Mouse (Mus musculus) limb, embryonic 15.5 days (tissue): Measurements from ENCODE around the gene Mrpl38. TPM values are rescaled to one million over a fixed set of nuclear protein-coding genes. Genes with fewer than 3 reads are reported as not detected.

Source experiments
- ATAC-seq: fragments of 200-750 bp; cut with Nextera tagmentation; 2 replicates; pipeline ENCODE4 v1.8.0; 2017; ENCODE audit warnings: low read depth, moderate TSS enrichment; ENCODE audit not compliant: insufficient number of reproducible peaks, low FRiP score, low TSS enrichment
- H3K27ac ChIP-seq: fragments of 300-500 bp; sonication (generic); 2 replicates; pipeline ENCODE4 v1.5.1; 2015; ENCODE audit warnings: moderate library complexity, mild to moderate bottlenecking, inconsistent platforms
- H3K27me3 ChIP-seq: fragments of 300-500 bp; sonication (generic); 2 replicates; pipeline ENCODE4 v1.6.1; 2015; ENCODE audit warnings: inconsistent platforms
- H3K36me3 ChIP-seq: fragments of 300-500 bp; sonication (generic); 2 replicates; pipeline ENCODE4 v1.6.1; 2015; ENCODE audit warnings: inconsistent platforms
- H3K4me1 ChIP-seq: fragments of 300-500 bp; sonication (generic); 2 replicates; pipeline ENCODE4 v1.6.1; 2015; ENCODE audit warnings: inconsistent platforms
- H3K4me2 ChIP-seq: fragments of 300-500 bp; sonication (generic); 2 replicates; pipeline ENCODE4 v1.6.1; 2015; ENCODE audit warnings: mild to moderate bottlenecking, inconsistent platforms
- H3K4me3 ChIP-seq: fragments of 300-500 bp; sonication (generic); 2 replicates; pipeline ENCODE4 v1.5.1; 2015; ENCODE audit warnings: mild to moderate bottlenecking, inconsistent platforms
- H3K9ac ChIP-seq: fragments of 300-500 bp; sonication (generic); 2 replicates; pipeline ENCODE4 v1.6.1; 2015; ENCODE audit warnings: inconsistent platforms
- H3K9me3 ChIP-seq: fragments of 300-500 bp; sonication (generic); 2 replicates; pipeline ENCODE4 v1.6.1; 2016; ENCODE audit warnings: inconsistent platforms
- WGBS: fragments of 180-500 bp; shearing (Covaris S2); methylation state at CpG from one replicate; pipeline ENCODE4 v1.1.7; 2015; 5-methylcytosine and 5-hydroxymethylcytosine counted together
- polyA plus RNA-seq: library from polyadenylated mRNA; unstranded; fragments of >200 nt; fragmentation: Nextera tagmentation; extraction: Ambion mirVana; gene quantifications from 2 replicates; pipeline ENCODE4 v1.2.1, GENCODE M21; 2015

The Mrpl38 gene
- polyA plus RNA-seq, 1 experiment from 2014 or later, result 83.9 TPM

DNA sequence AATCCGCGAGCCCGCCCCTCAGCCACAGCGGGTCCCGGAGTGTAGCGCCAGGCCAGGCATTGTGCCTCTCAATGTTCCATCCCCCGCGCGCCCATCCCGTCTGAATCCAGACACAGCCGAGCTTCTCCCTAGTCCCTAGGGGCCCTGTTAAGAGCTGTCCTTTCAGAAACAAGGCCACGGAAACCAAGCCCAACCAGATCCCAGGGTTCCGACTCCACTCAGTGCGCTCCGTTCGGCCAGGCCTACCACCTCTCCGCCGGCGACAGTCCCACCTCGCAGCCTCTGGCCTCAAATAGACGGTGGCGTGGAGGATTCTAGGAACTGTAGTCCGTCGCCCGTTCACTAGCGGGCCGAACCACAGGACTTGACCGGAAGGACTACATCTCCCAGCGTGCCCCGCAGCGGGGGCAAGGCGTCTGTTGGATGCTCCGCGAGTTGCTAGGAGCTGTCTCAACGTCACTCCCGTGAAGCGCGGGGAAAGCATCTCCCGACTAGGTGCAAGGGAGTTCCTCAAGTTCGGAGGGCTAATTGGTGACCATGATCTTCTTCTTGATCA lies 29.3 kb upstream of the Mrpl38 start, which contains the start of gene Fbf1:
TSS of gene Fbf1 (minus strand) at position 283 of the 556 bp plus-strand sequence.
- H3K9me3 ChIP-seq, result no peaks in the 10 kb centered on the region
- H3K9ac ChIP-seq, result peak within 1 kb of the TSS; percentile 68
- H3K4me1 ChIP-seq, result peaks cover 18% of the 10 kb centered on the region
- H3K4me3 ChIP-seq, result peak within 1 kb of the TSS; percentile 70
- peak; percentile 93 for ATAC-seq
- peak within 1 kb of the TSS; percentile 89 for H3K27ac ChIP-seq
- WGBS, result under 1% methylated on average over 40 of the region's 40 CpGs
- peak within 1 kb of the TSS; percentile 67 for H3K4me2 ChIP-seq
- H3K27me3 ChIP-seq, result no peaks in the 10 kb centered on the region
- peaks cover 30% of the 10 kb centered on the region for H3K36me3 ChIP-seq

- Histone ChIP-seq H3K36me3 (peaks cover 27% of the 10 kb centered on the region), H3K4me2 (peak overlapping the region; percentile 67), H3K27me3 (no peaks in the 10 kb centered on the region), H3K4me3 (peak overlapping the region; percentile 70), H3K9ac (peak overlapping the region; percentile 68), H3K27ac (peak overlapping the region; percentile 89), H3K4me1 (peaks cover 25% of the 10 kb centered on the region), H3K9me3 (no peaks in the 10 kb centered on the region)
- WGBS, result 7% methylated on average over 6 of the region's 6 CpGs
- ATAC-seq, result no peak
These were observed 28.6 kb upstream of the Mrpl38 start for GRCm38 (mm10) chr11:116167232-116167631.

GRCm38 (mm10) chr11:116163002-116163401 lies 24.3 kb upstream of the Mrpl38 start:
- 41% methylated on average over 9 of the region's 9 CpGs for WGBS
- Histone ChIP-seq H3K4me1 (peaks cover 28% of the 10 kb centered on the region), H3K9ac (no peak overlapping the region), H3K27me3 (no peaks in the 10 kb centered on the region), H3K4me3 (no peak overlapping the region), H3K9me3 (no peaks in the 10 kb centered on the region), H3K27ac (no peak overlapping the region), H3K36me3 (peaks cover 47% of the 10 kb centered on the region), H3K4me2 (no peak overlapping the region)
- ATAC-seq, result no peak

- H3K4me1 ChIP-seq, result peaks cover 25% of the 10 kb centered on the region
- ATAC-seq, result 0 out of 2 replicates have a peak, but pooled peaks have one; percentile 45
These were observed 23.5 kb upstream of the Mrpl38 start for GRCm38 (mm10) chr11:116162146-116162545.

DNA sequence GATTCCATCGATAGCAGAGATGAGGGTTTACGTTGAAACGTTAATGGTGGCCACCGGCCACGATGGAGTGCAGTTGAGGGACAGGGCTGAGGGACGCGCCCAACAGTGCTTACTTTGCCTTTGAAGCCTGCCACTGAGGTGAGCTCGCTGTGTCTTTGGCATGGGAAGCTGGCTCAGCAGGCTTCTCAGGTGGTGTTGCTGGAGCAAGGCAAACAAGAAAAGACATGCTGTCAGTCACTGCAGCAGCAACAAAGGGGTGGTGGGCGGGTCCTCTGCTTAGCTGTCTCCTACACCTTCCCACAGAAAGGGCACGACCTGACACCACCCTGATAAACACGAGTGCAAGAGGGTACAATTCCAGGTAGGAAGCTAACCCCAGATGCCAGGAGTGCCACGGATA lies 22.6 kb upstream of the Mrpl38 start:
- H3K9me3 ChIP-seq, result no peaks in the 10 kb centered on the region
- no peaks in the 10 kb centered on the region for H3K27me3 ChIP-seq
- no peak overlapping the region for H3K9ac ChIP-seq
- no peak overlapping the region for H3K4me2 ChIP-seq
- H3K4me1 ChIP-seq, result peaks cover 16% of the 10 kb centered on the region
- H3K4me3 ChIP-seq, result no peak overlapping the region
- ATAC-seq, result peak; percentile 20; the same call in 1 of the 2 replicates
- WGBS, result 57% methylated on average over 12 of the region's 12 CpGs
- peak overlapping the region; percentile 72 for H3K27ac ChIP-seq
- H3K36me3 ChIP-seq, result peaks cover 62% of the 10 kb centered on the region

More at GRCm38 (mm10) chr11:116162146-116162545, 23.5 kb upstream of the Mrpl38 start:
- H3K4me2 ChIP-seq, result no peak overlapping the region
- peak overlapping the region; percentile 72 for H3K27ac ChIP-seq
- H3K9ac ChIP-seq, result no peak overlapping the region
- H3K36me3 ChIP-seq, result peaks cover 55% of the 10 kb centered on the region
- no peaks in the 10 kb centered on the region for H3K27me3 ChIP-seq
- WGBS, result 56% methylated on average over 10 of the region's 10 CpGs
- no peaks in the 10 kb centered on the region for H3K9me3 ChIP-seq
- H3K4me3 ChIP-seq, result no peak overlapping the region

- no peaks in the 10 kb centered on the region for H3K4me1 ChIP-seq
- H3K9ac ChIP-seq, result no peak overlapping the region
- ATAC-seq, result no peak
- no peaks in the 10 kb centered on the region for H3K9me3 ChIP-seq
- no peak overlapping the region for H3K4me3 ChIP-seq
- no peaks in the 10 kb centered on the region for H3K27me3 ChIP-seq
- no peak overlapping the region for H3K27ac ChIP-seq
- H3K4me2 ChIP-seq, result no peak overlapping the region
- 95% methylated on average over 2 of the region's 2 CpGs for WGBS
- peaks cover 100% of the 10 kb centered on the region for H3K36me3 ChIP-seq
These were observed 12.3 kb upstream of the Mrpl38 start for GRCm38 (mm10) chr11:116150960-116151359.

GRCm38 (mm10) chr11:116149341-116149740 lies 10.7 kb upstream of the Mrpl38 start:
- ATAC-seq, result no peak
- Histone ChIP-seq H3K36me3 (peaks cover 100% of the 10 kb centered on the region), H3K9me3 (no peaks in the 10 kb centered on the region), H3K27me3 (no peaks in the 10 kb centered on the region), H3K27ac (no peak overlapping the region), H3K9ac (no peak overlapping the region), H3K4me1 (no peaks in the 10 kb centered on the region), H3K4me3 (no peak overlapping the region), H3K4me2 (no peak overlapping the region)
- WGBS, result 76% methylated on average over 6 of the region's 6 CpGs

GRCm38 (mm10) chr11:116148761-116149221 lies 10.1 kb upstream of the Mrpl38 start:
- H3K9me3 ChIP-seq, result no peaks in the 10 kb centered on the region
- no peaks in the 10 kb centered on the region for H3K4me1 ChIP-seq
- no peak overlapping the region for H3K27ac ChIP-seq
- ATAC-seq, result no peak
- H3K4me3 ChIP-seq, result no peak overlapping the region
- no peaks in the 10 kb centered on the region for H3K27me3 ChIP-seq
- H3K9ac ChIP-seq, result no peak overlapping the region
- H3K36me3 ChIP-seq, result peaks cover 100% of the 10 kb centered on the region
- 59% methylated on average over 20 of the region's 20 CpGs for WGBS
- no peak overlapping the region for H3K4me2 ChIP-seq

DNA sequence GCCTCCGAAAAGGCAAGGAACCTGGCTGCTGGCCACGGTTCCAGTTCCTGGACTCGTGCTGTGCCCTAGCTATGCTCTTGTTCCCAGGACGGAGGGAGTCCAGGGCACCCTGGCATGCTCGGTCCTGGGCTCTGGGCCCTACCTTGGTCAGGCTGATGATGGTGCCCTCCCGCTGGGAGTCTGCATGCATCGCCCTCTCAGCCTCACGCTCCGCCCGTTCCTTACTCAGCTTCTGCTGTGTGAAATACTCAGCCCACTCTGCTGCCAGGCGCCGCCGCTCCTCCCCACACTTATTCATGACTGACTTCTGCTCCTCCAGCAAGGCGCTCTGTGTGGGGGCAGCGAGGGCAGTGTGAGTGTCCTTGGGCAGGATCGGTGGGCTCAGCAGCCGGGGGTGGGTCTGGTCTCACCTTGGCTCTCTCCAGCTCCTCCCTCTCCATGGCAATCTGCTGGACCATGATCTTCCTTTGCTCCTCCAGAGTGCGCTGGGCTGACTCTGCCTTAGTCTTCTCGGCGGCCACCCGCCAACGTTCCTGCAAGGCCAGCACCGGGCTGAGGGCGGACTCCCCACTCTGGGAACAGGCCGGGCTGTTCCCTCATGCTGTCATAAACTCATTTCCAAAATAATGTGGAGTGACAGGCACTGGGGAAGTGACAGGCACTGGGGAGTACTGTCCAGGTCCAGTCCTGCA lies 7.8 kb upstream of the Mrpl38 start:
- H3K27me3 ChIP-seq, result no peaks in the 10 kb centered on the region
- no peak for ATAC-seq
- H3K4me1 ChIP-seq, result no peaks in the 10 kb centered on the region
- H3K9me3 ChIP-seq, result no peaks in the 10 kb centered on the region
- H3K36me3 ChIP-seq, result peaks cover 98% of the 10 kb centered on the region
- H3K9ac ChIP-seq, result no peak overlapping the region
- H3K4me2 ChIP-seq, result no peak overlapping the region
- H3K4me3 ChIP-seq, result no peak overlapping the region
- peak overlapping the region; percentile 38; the same call in 1 of the 2 replicates for H3K27ac ChIP-seq
- WGBS, result 79% methylated on average over 25 of the region's 25 CpGs

DNA sequence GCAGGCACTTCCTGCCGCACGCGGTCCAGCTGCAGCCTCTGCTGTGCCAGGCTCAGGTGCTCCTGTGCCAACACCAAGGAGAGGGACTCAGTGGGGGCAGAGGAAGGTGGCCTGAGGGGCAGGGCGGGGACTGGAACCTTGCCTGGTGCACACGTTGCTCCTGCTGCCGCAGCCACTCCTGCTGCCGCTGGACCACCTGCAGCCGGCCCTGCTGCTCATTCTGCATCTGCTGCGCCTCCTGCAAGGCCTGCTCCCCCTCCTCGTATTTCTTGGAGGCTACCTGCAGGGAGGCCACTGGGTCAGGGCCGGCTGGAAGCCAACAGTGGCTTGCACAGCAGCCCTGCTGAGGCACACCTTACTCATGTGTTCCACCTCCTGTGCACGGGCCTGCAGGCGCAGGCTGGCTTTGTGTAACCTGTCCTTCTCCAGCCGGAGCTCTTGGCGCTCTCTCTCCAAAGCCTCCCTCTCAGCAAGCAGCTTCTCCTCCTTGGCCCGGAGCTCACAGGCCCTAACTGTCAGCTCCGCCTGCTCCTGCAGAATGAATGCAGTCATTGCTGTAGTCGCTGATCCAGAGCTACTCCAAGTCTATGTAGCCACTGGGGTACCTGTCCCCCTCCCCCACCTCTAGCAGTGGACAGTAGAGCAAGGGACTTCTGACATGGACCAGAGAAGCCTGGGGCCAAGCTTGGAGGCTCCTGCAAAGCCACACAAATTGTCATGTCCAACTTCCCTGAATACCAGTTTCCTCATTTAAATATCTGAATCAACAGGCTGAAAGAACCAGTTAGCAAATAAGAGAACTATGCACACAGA lies 7.0 kb upstream of the Mrpl38 start:
- H3K4me2 ChIP-seq, result no peak overlapping the region
- H3K36me3 ChIP-seq, result peaks cover 95% of the 10 kb centered on the region
- no peaks in the 10 kb centered on the region for H3K27me3 ChIP-seq
- ATAC-seq, result no peak
- no peak overlapping the region for H3K4me3 ChIP-seq
- H3K4me1 ChIP-seq, result no peaks in the 10 kb centered on the region
- H3K9me3 ChIP-seq, result no peaks in the 10 kb centered on the region
- peak overlapping the region; percentile 38; the same call in 1 of the 2 replicates for H3K27ac ChIP-seq
- no peak overlapping the region for H3K9ac ChIP-seq
- WGBS, result 55% methylated on average over 18 of the region's 18 CpGs

DNA sequence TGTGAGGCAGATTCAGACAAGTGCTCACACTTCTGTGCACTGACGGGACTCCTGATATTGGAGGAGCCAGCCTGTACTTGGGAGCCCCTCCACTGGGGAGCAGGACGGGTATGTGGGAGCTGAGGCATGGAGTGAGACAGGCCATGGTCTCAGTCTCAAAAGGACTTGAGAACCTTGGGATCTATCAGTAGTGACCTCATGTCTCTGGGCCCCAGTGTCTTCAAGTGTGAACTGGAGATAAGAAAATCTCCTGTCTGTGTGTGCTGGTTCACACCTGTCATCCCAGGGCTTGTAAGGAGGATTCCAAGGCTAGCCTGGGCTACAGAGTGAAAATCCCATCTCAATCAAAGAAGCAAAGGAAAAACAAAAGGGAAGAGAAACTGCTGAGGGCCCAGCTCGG lies 4.8 kb upstream of the Mrpl38 start:
- no peak overlapping the region for H3K27ac ChIP-seq
- WGBS, result 88% methylated on average over 3 of the region's 3 CpGs

More for the DNA sequence above, 4.8 kb upstream of the Mrpl38 start:
- Histone ChIP-seq H3K9me3 (no peaks in the 10 kb centered on the region), H3K4me3 (no peak overlapping the region), H3K4me2 (no peak overlapping the region), H3K4me1 (0 out of 2 replicates have a peak, but pooled peaks cover 6% of the 10 kb centered on the region), H3K27me3 (no peaks in the 10 kb centered on the region), H3K36me3 (peaks cover 73% of the 10 kb centered on the region), H3K9ac (no peak overlapping the region)
- no peak for ATAC-seq
